Mouse (Mus musculus) heart, embryonic 11.5 days (tissue): ENCODE results near the gene Arhgef25. TPM values are rescaled to one million over a fixed set of nuclear protein-coding genes. Genes with fewer than 3 reads are reported as not detected.
"Not testable (repeated sequence)": the region's sequence is repeated elsewhere in the genome, so short reads cannot be mapped to it uniquely, and the experiment has no call there.

Experiments
- ATAC-seq: fragments of 200-750 bp; cut with Nextera tagmentation; replicated peaks from 2 replicates; pipeline ENCODE4 v1.8.0; 2017; ENCODE audit warnings: moderate library complexity; ENCODE audit not compliant: insufficient number of reproducible peaks, low FRiP score, low TSS enrichment
- H3K27ac ChIP-seq: fragments of 300-500 bp; sonication (generic); 2 replicates; pipeline ENCODE4 v1.5.1; 2014; ENCODE audit warnings: mild to moderate bottlenecking, low read depth, low read length
- H3K27me3 ChIP-seq: fragments of 300-500 bp; sonication (generic); 2 replicates; pipeline ENCODE4 v1.6.1; 2014; ENCODE audit warnings: mild to moderate bottlenecking, low read length, mixed read lengths; ENCODE audit not compliant: control insufficient read depth, insufficient read depth
- H3K36me3 ChIP-seq: fragments of 300-500 bp; sonication (generic); 2 replicates; pipeline ENCODE4 v1.6.1; 2014; ENCODE audit warnings: mild to moderate bottlenecking, low read length, moderate library complexity, mixed read lengths; ENCODE audit not compliant: control insufficient read depth, insufficient read depth
- H3K4me1 ChIP-seq: fragments of 300-500 bp; sonication (generic); 2 replicates; pipeline ENCODE4 v1.6.1; 2014; ENCODE audit warnings: low read length; ENCODE audit not compliant: control insufficient read depth, insufficient read depth
- H3K4me2 ChIP-seq: fragments of 300-500 bp; sonication (generic); 2 replicates; pipeline ENCODE4 v1.6.1; 2014; ENCODE audit warnings: mild to moderate bottlenecking, moderate library complexity
- H3K4me3 ChIP-seq: fragments of 300-500 bp; sonication (generic); 2 replicates; pipeline ENCODE4 v1.5.1; 2014; ENCODE audit warnings: low read depth, low read length
- H3K9ac ChIP-seq: fragments of 300-500 bp; sonication (generic); 2 replicates; pipeline ENCODE4 v1.6.1; 2014; ENCODE audit warnings: mild to moderate bottlenecking, low read depth, low read length, moderate library complexity
- H3K9me3 ChIP-seq: fragments of 300-500 bp; sonication (generic); replicated peaks from 2 replicates; pipeline ENCODE4 v1.6.1; 2016; ENCODE audit warnings: low read length; ENCODE audit not compliant: control insufficient read depth
- WGBS: fragments of 180-500 bp; shearing (Covaris S2); extraction: QIAGEN DNeasy Blood & Tissue Kit; methylation state at CpG from one replicate; pipeline ENCODE4 v1.1.7; 2014; ENCODE audit not compliant: insufficient replicate concordance; 5-methylcytosine and 5-hydroxymethylcytosine counted together
- polyA plus RNA-seq: library from polyadenylated mRNA; unstranded; fragments of >200 nt; fragmentation: Nextera tagmentation; extraction: Ambion mirVana; gene quantifications from 2 replicates; pipeline ENCODE4 v1.2.1, GENCODE M21; 2014

The Arhgef25 gene
- polyA plus RNA-seq, 1 experiment from 2014 or later, result 17.9 TPM

DNA sequence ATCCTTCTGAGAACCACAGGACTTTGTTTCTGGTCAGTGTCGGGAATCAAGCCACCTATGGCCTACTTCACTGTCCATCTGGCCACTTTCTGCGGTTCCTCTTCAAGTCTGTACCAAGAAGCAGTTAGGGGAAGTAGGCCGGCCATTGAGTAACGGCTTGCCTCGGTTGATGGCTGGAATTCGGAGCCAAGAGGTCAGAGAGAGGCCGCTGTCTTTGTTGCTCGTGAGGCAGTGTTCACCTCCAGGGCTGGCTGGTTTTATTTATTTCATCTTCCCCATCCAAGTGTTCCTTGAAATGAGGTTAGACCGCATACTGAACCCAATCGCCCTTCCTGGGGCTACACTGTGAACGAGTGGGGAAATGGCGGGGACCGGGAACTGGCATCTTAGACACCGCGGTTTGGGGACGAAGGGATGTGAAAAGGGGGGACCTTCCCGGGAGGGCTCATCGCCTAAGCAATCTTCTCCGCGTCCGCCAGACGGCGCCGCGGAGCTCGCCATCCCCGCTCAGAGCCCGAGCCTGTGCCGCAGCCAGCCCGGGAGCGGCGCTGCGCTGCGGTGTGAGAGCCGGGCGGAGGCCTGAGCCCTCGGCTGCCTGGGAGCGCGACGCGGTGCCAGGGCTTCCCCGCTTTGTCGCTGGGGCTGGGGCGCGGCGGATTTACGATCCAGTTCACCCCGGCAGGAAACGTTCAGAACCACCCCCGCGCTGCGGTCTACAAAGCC, 25.1 kb downstream of the Arhgef25 start, which contains the start of gene B4galnt1:
TSS of gene B4galnt1 (plus strand) at position 595 of the 723 bp plus-strand sequence.
- peak within 1 kb of the TSS; percentile 61; the same call in 1 of the 2 replicates for H3K9ac ChIP-seq
- no peaks in the 10 kb centered on the region for H3K36me3 ChIP-seq
- H3K27ac ChIP-seq, result no peak within 1 kb of the TSS
- H3K27me3 ChIP-seq, result peaks cover 62% of the 10 kb centered on the region
- peak within 1 kb of the TSS; percentile 84 for H3K4me2 ChIP-seq
- peak; percentile 37 for ATAC-seq
- peak within 1 kb of the TSS; percentile 58 for H3K4me3 ChIP-seq
- 3% methylated on average over 50 of the region's 52 CpGs for WGBS
- H3K4me1 ChIP-seq, result peaks cover 19% of the 10 kb centered on the region
- H3K9me3 ChIP-seq, result no peaks in the 10 kb centered on the region

DNA sequence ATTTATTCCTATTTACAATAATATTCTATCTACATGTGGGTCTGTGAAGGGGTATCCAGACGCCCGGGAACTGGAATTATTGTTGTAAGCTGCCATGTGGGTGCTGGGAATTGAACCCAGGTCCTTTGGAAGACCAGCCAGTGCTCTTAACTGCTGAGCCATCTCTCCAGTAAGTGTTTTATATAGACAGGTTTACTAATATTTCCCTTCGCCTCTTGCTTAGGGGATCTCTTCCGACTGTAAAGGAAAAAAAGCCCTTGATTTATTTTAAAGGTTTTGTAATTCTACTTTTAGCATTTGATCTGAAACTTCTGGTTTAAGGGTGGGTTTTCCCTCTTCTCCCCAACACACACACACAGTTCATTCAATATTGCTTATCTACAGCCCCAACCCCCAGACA, 25.7 kb downstream of the Arhgef25 start:
- peaks cover 19% of the 10 kb centered on the region for H3K4me1 ChIP-seq
- H3K4me2 ChIP-seq, result no peak overlapping the region
- H3K36me3 ChIP-seq, result no peaks in the 10 kb centered on the region
- no peaks in the 10 kb centered on the region for H3K9me3 ChIP-seq
- no peak overlapping the region for H3K9ac ChIP-seq
- H3K27me3 ChIP-seq, result peaks cover 56% of the 10 kb centered on the region
- no peak for ATAC-seq
- H3K27ac ChIP-seq, result no peak overlapping the region
- no peak overlapping the region for H3K4me3 ChIP-seq
- 83% methylated on average over 4 of the region's 4 CpGs for WGBS

GRCm38 (mm10) chr10:127162771-127163261, 27.1 kb downstream of the Arhgef25 start:
- H3K4me2 ChIP-seq, H3K36me3 ChIP-seq, ATAC-seq, H3K9ac ChIP-seq, H3K4me3 ChIP-seq, H3K9me3 ChIP-seq, H3K27ac ChIP-seq: not testable (repeated sequence)
- Histone ChIP-seq H3K4me1 (peaks cover 18% of the 10 kb centered on the region), H3K27me3 (peaks cover 43% of the 10 kb centered on the region)
- WGBS, result 40% methylated on average over 7 of the region's 7 CpGs

DNA sequence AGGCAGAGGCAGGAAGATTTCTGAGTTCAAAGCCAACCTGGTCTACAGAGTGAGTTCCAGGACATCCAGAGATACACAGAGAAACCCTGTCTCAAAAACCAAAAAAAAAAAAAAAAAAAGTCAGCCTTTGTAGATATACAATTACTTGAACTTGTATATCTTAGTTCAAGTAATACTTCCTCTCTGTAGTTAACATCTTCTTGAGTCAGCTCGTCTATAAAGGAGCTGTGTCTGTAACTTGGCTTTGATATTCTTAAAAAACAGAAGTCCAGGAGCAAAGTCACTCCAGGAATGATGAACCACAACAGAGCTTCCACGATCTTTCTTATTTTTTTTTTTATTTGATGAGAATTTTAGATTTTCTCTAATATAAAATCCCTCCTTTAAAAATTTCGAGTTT, 29.2 kb downstream of the Arhgef25 start:
- H3K27me3 ChIP-seq, result peaks cover 23% of the 10 kb centered on the region
- 67% methylated on average over 3 of the region's 3 CpGs for WGBS
- H3K4me2 ChIP-seq, result no peak overlapping the region
- no peak overlapping the region for H3K9ac ChIP-seq
- H3K9me3 ChIP-seq, result no peaks in the 10 kb centered on the region
- H3K4me3 ChIP-seq, result no peak overlapping the region
- ATAC-seq, result no peak
- H3K4me1 ChIP-seq, result peaks cover 9% of the 10 kb centered on the region
- H3K27ac ChIP-seq, result no peak overlapping the region
- no peaks in the 10 kb centered on the region for H3K36me3 ChIP-seq

DNA sequence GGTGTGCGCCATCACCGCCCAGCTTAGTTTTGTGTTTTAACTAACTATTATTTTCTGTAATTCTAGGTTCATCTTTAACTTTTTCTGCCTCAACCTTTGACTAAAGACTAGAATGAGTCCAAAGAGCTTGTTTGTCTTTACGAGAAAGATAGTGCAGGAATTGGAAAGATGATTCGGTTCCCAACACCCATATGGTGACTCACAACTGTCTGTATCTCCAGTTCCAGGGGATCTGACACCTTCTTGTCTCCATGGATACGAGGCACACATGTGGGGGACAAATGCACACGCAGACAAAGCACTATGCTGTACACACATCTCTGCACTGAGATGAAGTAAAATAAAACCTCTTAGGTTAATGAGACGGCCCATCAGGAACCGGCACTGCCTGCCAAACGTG, 29.8 kb downstream of the Arhgef25 start:
- Histone ChIP-seq H3K36me3 (no peaks in the 10 kb centered on the region), H3K27me3 (peaks cover 16% of the 10 kb centered on the region; the same call in 1 of the 2 replicates), H3K4me3 (no peak overlapping the region), H3K27ac (no peak overlapping the region), H3K4me2 (no peak overlapping the region), H3K9ac (no peak overlapping the region), H3K9me3 (no peaks in the 10 kb centered on the region), H3K4me1 (0 out of 2 replicates have a peak, but pooled peaks cover 4% of the 10 kb centered on the region)
- WGBS, result 79% methylated on average over 9 of the region's 9 CpGs
- no peak for ATAC-seq

- H3K4me1 ChIP-seq, result no peaks in the 10 kb centered on the region
- no peak overlapping the region for H3K4me3 ChIP-seq
- peaks cover 5% of the 10 kb centered on the region; the same call in 1 of the 2 replicates for H3K27me3 ChIP-seq
- no peaks in the 10 kb centered on the region for H3K36me3 ChIP-seq
- no peak overlapping the region for H3K9ac ChIP-seq
- no peak overlapping the region for H3K27ac ChIP-seq
- WGBS, result 61% methylated on average over 3 of the region's 3 CpGs
- no peaks in the 10 kb centered on the region for H3K9me3 ChIP-seq
- no peak for ATAC-seq
- H3K4me2 ChIP-seq, result no peak overlapping the region
Measured at GRCm38 (mm10) chr10:127158471-127158870, 31.4 kb downstream of the Arhgef25 start.

DNA sequence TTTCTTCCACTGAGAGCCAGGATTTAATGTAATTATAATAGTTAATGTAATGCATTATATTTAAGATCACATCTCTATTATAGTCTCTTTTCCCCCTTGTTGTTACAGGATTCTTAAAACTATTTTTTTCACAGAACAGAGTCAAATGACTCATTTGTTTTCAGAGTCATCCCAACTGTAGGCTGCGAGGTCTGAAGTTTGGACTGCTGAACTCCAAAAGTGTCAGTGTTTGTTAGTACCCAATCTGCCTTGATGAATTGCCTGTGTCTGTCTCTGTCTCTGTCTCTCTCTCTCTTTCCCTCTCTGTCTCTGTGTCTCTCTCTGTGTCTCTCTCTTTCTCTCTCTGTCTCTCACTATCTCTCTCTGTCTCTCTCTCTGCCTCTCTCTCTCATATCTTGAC, 33.4 kb downstream of the Arhgef25 start:
- Histone ChIP-seq H3K4me2 (no peak overlapping the region), H3K4me3 (no peak overlapping the region), H3K36me3 (no peaks in the 10 kb centered on the region), H3K9me3 (no peaks in the 10 kb centered on the region), H3K27me3 (no peaks in the 10 kb centered on the region), H3K27ac (no peak overlapping the region), H3K4me1 (no peaks in the 10 kb centered on the region), H3K9ac (no peak overlapping the region)
- WGBS, result 67% methylated on average over 1 of the region's 1 CpGs
- no peak for ATAC-seq

DNA sequence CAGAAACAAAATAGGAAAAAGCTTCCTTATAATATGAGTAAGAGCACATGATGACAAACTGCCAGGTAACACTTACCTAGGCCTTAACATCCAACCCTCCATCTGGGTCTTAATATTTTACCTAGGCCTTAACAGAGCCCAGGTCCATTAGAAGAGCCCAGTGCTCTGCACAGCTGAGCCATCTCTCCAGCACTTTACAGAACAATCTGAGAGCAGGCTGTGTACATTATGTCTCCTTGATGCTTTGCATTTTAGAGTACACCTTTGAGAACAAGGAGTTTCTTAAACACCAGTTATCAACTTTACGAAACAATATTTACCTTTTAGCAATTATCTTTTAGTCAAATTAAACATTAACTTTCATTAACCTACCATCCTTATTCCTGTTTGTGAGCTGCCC, 33.8 kb downstream of the Arhgef25 start:
- ATAC-seq, result no peak
- no peak overlapping the region for H3K4me2 ChIP-seq
- H3K4me3 ChIP-seq, result no peak overlapping the region

GRCm38 (mm10) chr10:127154652-127155051, 35.2 kb downstream of the Arhgef25 start:
- Histone ChIP-seq H3K4me2 (no peak overlapping the region), H3K4me3 (no peak overlapping the region), H3K9me3 (no peaks in the 10 kb centered on the region), H3K27me3 (no peaks in the 10 kb centered on the region), H3K4me1 (no peaks in the 10 kb centered on the region), H3K27ac (no peak overlapping the region), H3K36me3 (no peaks in the 10 kb centered on the region), H3K9ac (no peak overlapping the region)
- ATAC-seq, result no peak
- 83% methylated on average over 5 of the region's 5 CpGs for WGBS

More for the DNA sequence above, 33.8 kb downstream of the Arhgef25 start:
- Histone ChIP-seq H3K4me1 (no peaks in the 10 kb centered on the region), H3K27ac (no peak overlapping the region), H3K9ac (no peak overlapping the region), H3K27me3 (no peaks in the 10 kb centered on the region), H3K9me3 (no peaks in the 10 kb centered on the region), H3K36me3 (no peaks in the 10 kb centered on the region)
- WGBS, result 78% methylated on average over 1 of the region's 1 CpGs
